Mouse (Mus musculus): ENCODE data around the gene Cnnm1.
"Not testable (repeated sequence)": the region's sequence is repeated elsewhere in the genome, so short reads cannot be mapped to it uniquely, and the experiment has no call there.

Gene Cnnm1

DNA sequence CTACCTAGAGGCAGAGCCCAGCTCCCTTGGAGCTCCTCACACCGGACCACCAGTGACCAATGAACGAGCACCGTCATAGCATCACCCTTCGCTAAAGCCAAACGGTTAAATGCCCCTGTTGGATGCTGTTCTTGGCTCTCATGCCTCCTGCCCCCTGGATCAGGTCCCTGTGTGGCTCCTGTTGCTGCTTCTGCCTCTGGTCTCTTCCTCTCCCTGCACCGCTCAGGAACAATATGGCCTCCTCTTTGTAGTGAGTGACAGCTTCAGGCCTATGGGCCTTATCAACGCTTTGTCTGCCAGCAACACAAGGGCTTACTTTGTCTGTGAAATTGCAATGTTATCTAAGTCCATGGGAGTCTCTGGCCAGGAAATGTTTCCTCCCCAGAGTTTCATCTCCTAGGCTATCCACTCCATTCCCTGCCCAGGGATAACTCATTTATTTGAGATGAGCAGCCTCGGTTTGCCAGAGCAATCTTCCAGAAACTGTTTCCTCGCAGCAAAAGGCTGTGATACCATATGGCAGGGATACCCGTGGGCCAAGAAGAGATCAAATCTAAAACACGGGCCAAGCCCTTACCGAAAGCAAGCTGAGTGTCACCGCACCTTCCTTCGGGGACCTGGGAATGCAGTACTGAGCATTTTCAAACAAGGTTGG lies 25.5 kb downstream of the Cnnm1 start:
- no peak for DNase-seq (ENCODE audit: low spot score)

- DNase-seq (ENCODE audit: low spot score), result no peak
Observed at GRCm38 (mm10) chr19:43467927-43468685, 27.9 kb downstream of the Cnnm1 start.

DNA sequence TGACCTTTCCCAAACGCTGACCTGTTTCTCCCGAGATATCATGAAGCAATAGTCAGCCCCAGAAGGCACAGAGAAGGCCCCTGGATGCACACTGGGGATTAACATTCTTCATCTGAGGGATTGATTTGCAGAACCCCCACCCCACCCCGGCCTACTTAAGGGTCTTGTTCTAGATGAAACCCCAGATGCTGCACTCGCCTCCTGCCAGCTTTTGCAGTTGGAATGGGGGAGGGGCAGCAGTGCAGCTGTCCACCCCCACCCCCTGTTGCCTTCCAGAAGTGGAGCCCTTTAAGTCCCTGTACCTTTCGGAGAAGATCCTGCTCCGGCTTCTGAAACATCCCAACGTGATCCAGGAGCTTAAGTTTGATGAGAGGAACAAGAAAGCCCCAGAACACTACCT lies 29.1 kb downstream of the Cnnm1 start:
- DNase-seq (ENCODE audit: low spot score), result no peak

- DNase-seq (ENCODE audit: low spot score), result no peak
Observed at GRCm38 (mm10) chr19:43472331-43472730, 32.1 kb downstream of the Cnnm1 start.

DNA sequence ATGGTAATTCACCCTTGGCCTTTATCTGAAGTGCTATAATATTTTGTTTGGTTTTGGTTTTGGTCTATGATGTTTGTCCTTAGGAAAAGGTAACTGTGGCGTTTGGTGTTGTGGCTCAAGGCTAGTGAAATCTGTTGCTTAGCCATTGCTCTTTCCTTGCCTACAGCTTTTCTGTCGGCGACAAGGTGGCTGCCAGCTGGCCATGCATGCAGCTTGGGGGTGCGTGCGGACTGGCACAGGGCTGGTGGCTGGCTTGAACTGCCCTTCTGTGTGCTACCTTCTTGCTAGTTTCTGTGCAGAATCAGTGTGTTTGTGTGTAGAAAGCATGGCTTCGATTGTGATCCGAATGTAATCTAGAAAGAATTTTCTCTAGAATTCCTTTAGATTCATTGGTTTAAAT lies 32.5 kb downstream of the Cnnm1 start:
- no peak for DNase-seq (ENCODE audit: low spot score)

DNA sequence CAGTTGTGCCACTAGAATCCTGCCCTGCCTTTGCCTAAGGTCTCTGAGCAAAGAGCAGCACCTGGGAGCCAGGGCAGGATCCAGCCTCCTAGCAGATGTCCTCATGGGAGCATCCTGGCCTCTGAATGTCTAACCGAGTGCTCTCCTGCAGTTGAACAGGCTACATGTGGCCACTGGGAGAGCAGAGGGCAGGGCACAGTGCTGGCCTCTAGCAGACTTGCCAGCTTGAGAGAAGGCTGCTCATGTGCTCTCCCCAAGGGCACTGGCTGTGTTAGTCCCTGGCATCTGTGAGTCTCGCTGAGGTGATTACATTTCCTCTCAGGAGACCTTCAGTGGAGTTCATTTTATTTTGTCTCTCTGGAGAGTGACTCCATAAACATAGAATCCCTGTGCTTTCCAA lies 35.4 kb downstream of the Cnnm1 start:
- no peak for DNase-seq (ENCODE audit: low spot score)

DNA sequence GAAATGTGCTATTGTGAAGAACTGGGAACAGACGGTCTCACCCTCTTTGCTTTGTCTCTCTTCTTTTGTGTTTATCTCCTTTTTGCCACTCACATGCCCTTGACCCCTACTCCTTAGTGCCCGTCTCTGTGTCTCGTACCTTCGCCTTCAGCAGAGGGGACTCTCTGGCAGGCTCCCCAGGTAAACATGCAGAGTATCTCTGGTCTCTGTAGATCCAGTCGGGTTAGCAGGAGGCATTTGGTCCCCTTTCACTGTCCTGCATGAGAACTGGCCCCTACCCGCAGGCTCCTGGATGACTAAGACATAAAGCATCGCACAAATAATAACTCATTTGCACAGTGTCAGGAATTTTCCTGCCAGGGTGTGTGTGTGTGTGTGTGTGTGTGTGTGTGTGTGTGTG lies 35.8 kb downstream of the Cnnm1 start:
- no peak for DNase-seq (ENCODE audit: low spot score)

GRCm38 (mm10) chr19:43477436-43477835 lies 37.2 kb downstream of the Cnnm1 start:
- no peak for DNase-seq (ENCODE audit: low spot score)

DNA sequence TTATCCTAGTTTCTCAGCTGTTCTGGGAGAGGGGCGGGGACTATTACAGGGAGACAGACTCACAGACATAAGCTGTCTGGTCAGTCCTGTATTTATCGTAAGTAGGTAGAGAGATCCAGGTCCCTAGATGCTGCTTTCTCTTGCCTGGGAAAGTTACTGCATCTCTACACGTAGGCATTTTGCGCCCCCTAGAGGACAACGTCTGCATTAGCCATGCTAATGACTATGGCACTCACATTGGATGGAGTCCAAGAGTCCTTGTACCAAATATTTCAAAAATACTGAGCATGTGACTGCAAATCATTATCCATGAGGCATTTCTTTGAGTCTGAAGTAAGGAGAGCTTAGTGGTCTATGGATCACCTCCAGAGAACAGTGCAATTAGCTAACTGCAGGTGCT lies 38.7 kb downstream of the Cnnm1 start:
- peak; percentile 80 for DNase-seq (ENCODE audit: low spot score)

- no peak for DNase-seq (ENCODE audit: low spot score)
Observed at GRCm38 (mm10) chr19:43479431-43479830, 39.2 kb downstream of the Cnnm1 start.

DNA sequence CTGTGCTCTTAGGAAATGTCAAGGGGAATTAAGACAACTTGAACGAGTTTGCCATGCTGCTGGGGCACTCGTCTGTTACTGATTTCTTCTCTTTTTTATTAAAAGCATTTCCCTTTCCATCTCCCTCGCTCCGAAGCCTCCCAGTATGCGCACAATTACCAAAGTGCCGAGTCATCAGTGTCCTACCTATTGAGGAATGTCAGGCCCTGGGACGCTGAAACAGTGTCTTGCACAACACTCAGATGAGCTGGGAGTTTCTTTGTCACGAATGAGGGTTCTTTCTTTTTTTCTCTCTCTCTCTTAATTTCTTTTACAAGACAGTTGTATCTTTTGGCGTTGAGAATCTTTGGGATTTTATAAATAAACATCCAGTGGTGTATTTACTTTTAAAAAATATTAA lies 40.3 kb downstream of the Cnnm1 start:
- no peak for DNase-seq (ENCODE audit: low spot score)

DNA sequence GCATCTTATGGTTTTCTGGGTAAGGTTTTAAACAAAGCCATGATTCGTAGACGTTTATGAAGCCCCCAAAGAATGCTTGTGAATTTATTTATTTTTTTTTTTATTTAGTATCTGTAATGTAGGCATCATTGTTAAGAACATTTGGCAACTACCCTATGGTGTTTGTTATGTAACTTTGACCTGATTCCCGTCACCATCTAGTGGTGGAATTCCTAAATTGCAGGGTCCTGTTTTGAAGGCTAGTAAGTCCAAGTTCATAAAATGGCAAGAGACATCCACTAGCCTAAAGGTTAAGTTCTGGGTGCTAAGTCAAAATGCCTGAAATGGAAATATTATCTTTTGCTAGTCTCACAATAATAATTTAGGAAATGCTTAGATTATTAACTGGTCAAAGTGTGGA lies 47.2 kb downstream of the Cnnm1 start:
- peak; percentile 35 for DNase-seq (ENCODE audit: low spot score)

DNA sequence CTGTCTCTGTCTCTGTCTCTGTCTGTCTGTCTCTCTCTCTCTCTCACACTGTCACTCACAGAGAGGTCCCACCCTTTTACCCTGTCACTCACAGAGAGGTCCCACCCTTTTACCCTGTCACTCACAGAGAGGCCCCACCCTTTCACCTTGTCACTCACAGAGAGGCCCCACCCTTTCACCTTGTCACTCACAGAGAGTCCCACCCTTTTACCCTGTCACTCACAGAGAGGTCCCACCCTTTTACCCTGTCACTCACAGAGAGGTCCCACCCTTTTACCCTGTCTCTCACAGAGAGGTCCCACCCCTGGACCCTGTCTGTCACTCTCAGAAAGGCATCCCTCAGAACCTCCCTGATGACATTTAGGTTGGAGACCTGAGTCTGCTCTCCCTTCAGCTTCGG lies 53.1 kb downstream of the Cnnm1 start:
- DNase-seq (ENCODE audit: low spot score), result not testable (repeated sequence)

DNA sequence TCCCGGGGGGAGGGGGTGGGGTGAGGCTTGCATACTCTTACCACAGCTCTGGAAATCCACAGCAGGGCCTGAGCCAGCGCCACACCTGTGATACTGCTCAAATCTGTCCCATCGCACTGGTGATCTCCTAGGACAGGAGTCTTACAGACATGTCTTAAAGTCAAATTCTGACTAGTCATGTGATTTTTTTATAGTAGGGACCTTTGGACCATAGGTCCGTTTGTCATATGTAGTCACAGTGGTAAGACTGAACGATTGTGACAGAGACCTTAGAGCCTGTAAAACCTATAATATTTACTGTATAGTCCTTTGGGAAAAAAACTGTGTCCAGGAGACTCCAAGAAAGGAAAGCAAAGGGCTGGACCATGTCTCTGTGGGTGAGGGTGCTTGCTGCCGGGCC lies 53.6 kb downstream of the Cnnm1 start:
- DNase-seq (ENCODE audit: low spot score), result no peak

GRCm38 (mm10) chr19:43494914-43495313 lies 54.7 kb downstream of the Cnnm1 start:
- no peak for DNase-seq (ENCODE audit: low spot score)

GRCm38 (mm10) chr19:43495846-43496245 lies 55.6 kb downstream of the Cnnm1 start:
- DNase-seq (ENCODE audit: low spot score), result peak; percentile 54

DNA sequence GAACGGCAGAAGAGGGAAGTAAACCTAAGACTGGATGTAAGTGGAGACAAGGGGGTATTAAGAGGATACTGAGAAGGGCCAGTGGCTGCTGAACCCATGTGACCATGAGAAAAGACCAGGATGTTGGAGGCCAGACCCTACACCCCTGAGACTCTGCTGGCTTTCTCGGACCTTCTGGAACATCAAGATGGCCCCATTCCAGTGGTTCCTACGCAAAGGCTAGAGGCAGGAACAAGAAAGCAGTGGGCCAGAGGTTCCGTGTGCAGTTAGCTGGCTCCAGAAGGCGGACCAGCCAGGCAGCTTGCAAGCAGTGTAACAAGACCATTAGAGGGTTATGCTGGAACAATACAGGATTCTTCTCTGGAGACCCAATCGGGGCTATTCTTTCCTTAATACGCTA lies 57.2 kb downstream of the Cnnm1 start:
- no peak for DNase-seq (ENCODE audit: low spot score)

DNA sequence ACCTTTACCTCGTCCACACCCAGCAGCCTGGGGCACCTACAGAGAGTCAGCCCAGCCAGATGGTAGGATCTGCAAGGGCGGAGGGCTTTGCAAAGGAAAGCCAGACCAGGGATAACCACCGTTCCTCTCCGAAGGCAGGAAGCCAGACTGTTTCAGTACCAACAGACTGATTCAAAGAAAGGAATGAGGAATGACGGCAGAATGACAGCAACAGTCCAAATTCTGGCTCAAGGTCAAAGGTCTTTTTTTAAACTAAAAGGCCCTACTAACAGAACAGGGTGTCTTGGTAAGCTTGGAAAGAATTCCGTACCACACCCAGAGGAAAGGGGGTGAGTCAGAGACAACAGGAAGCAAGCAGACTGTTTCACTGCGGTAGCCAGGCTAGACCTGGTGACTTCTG lies 58.6 kb downstream of the Cnnm1 start:
- DNase-seq (ENCODE audit: low spot score), result no peak

GRCm38 (mm10) chr19:43502630-43503029 lies 62.4 kb downstream of the Cnnm1 start:
- DNase-seq (ENCODE audit: low spot score), result no peak

- not testable (repeated sequence) for DNase-seq (ENCODE audit: low spot score)
Observed at GRCm38 (mm10) chr19:43503593-43503992, 63.4 kb downstream of the Cnnm1 start.

- DNase-seq (ENCODE audit: low spot score), result no peak
Observed at GRCm38 (mm10) chr19:43505441-43505840, 65.2 kb downstream of the Cnnm1 start.

DNA sequence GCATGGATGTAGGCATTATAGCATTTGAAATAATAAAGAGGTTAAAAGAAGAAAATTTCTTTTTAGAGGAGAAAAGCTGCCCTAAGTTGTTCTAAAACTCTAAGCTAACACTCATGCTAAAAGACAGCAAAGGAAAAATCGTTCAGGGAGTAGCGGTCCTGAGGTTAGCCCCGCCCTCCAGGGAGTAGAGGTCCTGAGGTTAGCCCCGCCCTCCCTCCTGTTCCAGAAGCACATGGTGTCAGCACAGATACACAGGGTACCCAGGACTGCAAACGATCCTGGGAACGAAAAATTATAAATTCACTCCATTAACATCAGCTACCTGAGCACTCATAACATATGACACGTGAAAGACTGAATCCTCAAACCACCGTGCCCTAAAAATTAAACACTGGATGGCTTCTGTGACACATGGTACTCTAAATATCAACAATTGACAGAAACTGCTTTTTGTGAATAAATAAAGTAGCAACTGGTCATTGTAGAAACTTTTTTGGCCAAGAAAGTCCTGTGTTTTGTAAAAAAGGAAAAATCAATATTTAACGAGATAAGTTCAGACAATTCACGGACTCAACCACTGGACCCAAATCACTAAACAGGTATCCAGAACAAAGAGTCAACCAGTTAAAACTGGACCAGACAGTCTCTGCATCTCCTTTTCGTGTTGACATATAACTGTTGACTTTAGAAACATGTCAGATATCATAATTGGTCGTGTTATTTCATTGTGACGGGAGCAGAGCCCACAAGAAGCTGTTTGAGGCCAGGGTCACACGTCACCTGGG lies 70.4 kb downstream of the Cnnm1 start:
- no peak for DNase-seq (ENCODE audit: low spot score)

All from layer of hippocampus, adult 9-10 months (tissue).